Mouse (Mus musculus): Measurements from ENCODE around the gene Rad51. TPM values are rescaled to one million over a fixed set of nuclear protein-coding genes. Genes with fewer than 3 reads are reported as not detected.

Gene Rad51
- polyA plus RNA-seq, 1 experiment: 2.1 TPM

DNA sequence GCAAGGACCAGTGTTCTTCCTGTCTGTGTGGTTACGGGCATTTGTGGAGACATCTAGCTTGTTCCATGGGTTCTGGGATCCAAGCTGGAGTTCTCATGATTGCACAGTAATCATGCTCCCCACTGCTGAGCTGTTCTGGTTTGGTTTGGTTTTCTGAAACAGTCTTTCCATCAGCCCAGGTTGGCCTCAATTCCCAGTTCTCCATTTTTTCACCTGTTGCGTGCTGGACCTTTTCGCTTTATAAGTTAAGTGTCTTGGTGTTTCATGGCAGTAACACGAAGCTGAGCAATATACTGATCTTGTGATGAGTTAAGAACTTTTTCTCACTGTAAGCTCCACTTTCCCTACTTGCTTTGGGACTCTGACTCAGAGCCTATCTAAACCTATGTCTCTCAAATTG, 51.4 kb downstream of the Rad51 start:
- DNase-seq (ENCODE audit: low read depth): no peak

DNA sequence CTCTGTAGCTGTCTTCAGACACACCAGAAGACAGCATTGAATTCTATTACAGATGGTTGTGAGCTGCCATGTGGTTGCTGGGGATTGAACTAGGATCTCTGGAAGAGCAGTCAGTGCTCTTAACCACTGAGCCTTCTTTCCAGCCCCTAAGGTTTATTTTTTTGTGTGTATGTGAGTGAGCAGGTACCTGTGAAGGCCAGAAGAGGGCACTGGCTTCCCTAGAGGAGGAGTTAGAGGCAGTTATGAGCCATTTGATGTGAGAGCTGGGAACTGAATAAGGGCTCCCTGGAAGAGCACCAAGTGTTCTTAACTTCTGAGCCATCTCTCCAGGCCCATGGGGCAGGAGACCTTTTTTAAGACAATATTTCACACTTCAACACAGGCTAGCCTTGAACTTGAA, 52.8 kb downstream of the Rad51 start:
- no peak for DNase-seq (ENCODE audit: low read depth)

DNA sequence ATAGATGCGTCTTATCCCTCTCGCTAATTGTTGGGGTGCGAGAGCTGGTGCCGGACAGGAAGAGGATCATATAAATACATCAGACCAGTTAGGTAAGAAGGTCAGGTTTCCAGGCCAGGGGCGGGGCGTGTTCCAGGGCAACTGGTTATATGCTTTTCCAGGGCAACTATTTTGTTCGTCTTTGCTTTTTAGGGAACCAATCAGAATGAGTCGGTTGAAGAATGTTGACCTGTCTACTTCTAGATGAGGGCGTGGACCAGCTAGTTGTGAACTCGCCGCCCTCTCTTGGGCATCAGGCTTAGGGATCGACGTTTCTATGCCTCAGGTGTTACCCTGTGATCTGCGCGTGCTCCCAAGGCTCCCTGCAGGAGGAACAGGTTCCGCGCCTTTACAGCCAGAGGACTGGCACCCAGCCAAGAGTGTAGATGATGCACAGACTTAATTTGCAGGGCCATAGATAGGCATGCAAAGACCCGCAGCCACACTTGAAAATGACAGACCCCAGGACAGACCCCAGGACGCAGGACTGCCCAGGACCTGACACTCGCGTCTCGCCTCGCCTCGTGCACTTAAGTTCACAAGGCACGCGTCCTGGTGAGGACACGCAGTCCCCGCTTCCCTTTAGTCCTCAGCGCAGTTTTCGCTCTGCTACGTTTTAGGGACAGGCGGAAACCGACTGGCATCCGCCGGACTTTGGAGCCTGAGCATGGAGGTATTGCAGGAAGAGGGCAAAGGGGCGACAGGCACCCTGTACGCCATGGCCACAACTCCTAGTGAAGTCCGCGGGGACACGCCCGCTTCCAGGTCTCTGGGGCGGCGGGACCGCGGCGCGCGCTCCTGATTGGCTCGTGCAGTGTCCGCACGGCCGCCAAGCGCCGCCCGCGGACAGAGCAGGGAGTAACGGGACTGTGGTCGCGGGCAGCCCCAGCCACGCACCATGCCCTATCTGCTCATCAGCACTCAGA, 54.6 kb downstream of the Rad51 start, which contains the start of gene Gchfr:
Gchfr (plus strand) TSS at position 873 of the 965 bp plus-strand sequence.
- no peak for DNase-seq (ENCODE audit: low read depth)

DNA sequence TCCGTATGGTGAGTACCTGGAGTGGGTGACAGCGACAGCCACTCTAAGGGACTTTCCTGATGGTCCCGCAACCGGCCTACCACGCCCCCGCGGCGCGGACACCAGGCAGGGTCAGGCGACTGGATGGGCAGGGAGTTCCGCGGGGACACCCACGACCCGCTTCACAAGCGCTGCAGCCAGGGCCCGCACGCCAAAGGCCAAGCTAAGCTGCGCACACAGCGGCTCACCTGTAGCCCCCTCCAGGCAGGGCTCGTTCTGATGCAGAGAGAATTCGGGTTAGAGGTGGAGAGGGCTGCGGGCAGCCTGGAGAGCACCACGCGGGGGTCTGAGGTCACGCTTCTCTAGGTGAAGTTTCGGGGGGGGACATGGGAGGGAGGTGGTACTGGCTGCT, 55.3 kb downstream of the Rad51 start:
- DNase-seq (ENCODE audit: low read depth): no peak

GRCm38 (mm10) chr2:119170282-119170681, 57.7 kb downstream of the Rad51 start:
- no peak for DNase-seq (ENCODE audit: low read depth)

GRCm38 (mm10) chr2:119171574-119171973, 59.0 kb downstream of the Rad51 start:
- no peak for DNase-seq (ENCODE audit: low read depth)

GRCm38 (mm10) chr2:119172446-119172845, 59.9 kb downstream of the Rad51 start:
- DNase-seq (ENCODE audit: low read depth): no peak

- DNase-seq (ENCODE audit: low read depth): no peak
These were observed 60.4 kb downstream of the Rad51 start for GRCm38 (mm10) chr2:119172862-119173576.

DNA sequence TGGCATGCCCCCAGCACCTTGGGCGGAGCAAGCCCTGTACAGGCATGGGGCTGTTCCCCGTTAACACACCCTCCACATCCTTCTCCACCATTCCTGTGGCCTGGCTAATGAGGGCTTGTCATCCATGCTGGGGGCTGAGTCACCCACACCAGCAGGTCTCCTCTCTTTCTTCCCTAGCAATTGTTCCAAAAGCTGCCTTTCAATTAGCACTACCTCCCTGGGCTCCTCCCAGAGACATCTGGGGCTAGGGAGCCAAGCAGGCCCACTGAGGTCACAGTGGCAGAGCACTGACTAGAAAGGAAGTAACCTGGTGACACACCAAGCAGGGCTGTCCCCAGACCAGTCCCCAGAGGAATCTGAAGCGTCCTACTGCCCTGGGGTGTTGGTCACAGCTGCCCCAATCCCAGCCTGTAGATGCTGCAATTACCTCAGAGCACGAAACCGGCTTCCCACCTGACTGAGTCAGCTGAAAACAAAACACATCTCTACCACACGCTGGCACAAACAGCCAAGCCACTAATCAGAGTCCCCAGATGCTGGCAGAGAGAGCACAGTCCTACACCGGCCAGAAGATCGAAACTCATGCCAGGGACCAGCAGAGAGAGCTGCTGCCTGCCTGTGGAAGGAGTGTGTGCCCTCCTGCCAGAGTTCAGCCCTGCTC, 61.5 kb downstream of the Rad51 start, which contains the start of gene Gm14137:
Gm14137 (plus strand) TSS at position 519 of the 661 bp plus-strand sequence.
- DNase-seq (ENCODE audit: low read depth): no peak

GRCm38 (mm10) chr2:119174866-119175265, 62.3 kb downstream of the Rad51 start:
- DNase-seq (ENCODE audit: low read depth): no peak

DNA sequence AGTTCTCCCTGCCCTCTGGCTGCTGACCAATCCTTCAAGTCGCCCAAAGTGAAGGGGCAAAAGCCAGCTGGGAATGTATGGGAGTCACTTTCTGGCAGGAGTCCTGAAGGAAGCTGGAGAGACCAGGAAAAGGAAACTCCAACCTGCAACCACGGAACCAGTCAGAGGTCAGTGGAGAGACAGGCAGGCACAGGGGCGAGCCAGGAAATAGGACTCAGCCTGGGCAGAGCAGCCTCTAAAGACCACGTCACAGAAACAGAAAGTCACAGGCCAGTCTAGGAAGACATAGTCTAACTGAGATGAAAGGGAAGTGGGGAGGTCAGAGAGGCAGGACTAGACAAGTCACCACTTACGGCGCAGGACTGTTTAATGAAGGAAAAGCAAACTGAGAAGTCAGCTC, 63.0 kb downstream of the Rad51 start:
- no peak for DNase-seq (ENCODE audit: low read depth)

DNA sequence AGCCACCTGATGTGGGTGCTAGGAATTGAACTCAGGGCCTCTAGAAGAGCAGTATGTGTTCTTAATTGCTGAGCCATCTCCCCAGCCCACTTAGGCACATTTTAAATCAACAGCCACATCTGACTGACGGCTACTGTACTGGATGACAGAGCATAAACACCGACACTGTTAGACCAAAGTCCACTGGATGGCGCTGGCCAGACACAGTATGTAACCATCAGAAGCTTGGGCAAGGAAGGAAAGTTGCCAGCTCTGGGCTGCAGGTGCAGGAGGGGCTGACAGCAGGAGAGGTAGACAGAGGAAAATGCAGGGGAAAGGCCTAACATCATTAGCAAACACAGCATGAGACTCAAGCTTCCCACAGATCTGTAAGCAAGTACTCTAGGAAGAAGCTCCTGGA, 64.2 kb downstream of the Rad51 start:
- no peak for DNase-seq (ENCODE audit: low read depth)

- no peak for DNase-seq (ENCODE audit: low read depth)
These were observed 64.9 kb downstream of the Rad51 start for GRCm38 (mm10) chr2:119177384-119177939.

- no peak for DNase-seq (ENCODE audit: low read depth)
These were observed 70.3 kb downstream of the Rad51 start for GRCm38 (mm10) chr2:119182914-119183313.

DNA sequence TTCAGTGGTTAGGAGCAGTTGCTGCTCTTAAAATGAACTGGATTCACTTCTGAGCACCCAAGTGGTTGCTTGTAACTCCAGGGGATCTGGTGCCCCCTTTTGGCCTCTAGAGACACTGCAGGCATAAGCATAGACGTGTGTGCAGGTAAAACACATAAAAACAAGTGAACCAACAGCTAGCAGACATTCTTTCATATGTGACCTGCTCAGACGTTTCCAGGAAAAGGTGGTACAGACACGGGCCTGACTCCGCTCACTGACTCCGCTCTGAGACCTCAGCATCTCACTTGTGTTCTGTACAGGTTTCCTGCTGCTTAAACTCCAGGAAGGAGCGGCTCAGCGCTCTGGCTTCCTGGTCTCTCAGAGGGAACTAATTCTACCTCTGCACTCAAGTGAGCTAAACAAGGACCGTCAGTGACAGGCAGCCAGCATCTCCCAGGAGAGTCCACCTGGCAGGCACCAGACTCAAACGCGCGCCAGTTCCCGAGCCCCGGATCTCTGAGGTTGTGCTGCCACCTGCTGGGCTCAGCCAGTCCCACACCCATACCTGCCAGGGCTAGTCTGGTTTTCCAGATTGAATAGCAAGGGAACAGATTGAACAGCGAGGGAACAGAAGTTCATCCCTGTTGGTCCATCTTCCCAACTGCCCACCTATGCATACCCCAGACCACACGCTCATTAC, 76.6 kb downstream of the Rad51 start:
- DNase-seq (ENCODE audit: low read depth): no peak

- DNase-seq (ENCODE audit: low read depth): no peak
These were observed 78.4 kb downstream of the Rad51 start for GRCm38 (mm10) chr2:119190969-119191368.

DNA sequence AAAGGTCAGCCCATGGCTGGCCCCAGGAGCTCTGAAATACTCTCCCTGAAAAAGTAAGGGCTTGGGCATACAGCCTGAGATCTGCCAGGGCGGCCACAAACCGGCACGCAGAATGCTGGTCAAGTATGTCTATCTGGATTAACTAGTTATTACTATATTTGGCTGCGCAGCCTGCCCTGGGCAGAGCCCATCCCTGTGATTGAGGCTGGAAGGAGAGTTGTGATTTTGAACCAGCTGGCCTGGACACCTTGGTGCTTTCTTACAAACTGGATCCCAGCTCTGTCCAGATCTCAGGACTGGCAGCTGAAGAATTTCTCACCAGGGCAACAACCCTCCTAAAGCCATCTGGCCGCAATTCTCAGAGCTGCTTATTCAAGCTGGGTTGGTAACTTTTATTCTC, 81.5 kb downstream of the Rad51 start:
- DNase-seq (ENCODE audit: low read depth): no peak

DNA sequence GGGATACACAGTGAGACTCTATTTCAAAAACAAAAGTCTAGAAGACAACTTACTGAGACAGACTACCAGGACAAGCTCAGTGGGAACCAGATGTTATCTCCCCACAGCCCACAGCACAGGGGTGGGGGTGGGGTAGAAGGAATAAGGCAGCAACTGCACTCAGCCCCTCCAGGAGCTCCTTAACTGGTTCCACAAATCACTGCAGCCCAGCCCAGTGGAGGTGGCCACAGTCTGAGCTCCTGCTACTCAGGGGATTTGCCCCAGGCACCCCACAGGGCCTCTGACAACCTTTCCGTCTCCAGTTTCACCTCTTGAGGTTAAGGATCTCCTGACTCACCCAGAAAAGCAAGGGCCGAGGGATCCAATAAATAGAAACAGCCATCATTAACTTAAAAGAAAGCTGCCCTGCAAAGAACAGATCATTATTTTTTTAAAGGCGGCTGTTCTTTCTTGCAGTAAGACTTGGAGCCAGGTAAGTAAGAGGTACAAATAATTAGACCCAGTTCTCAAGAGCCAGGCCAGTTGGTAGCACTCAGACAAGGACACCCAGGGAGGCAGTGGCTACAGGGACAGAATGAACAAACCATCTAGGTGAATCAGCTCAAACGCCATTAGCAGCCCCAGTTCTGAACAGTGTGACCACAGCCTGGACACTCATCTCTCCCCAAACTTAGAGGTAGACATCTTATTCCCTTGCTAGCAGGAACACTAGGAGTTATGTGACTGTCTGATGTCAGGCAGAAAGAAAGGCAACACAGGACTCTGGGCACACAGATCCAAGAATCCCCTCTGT, 83.9 kb downstream of the Rad51 start:
- no peak for DNase-seq (ENCODE audit: low read depth)
